Mouse (Mus musculus) ES-E14 (cell line): ENCODE data around the gene Sbno1. TPM values are rescaled to one million over a fixed set of nuclear protein-coding genes. Genes with fewer than 3 reads are reported as not detected.

ENCODE experiments used
- DNase-seq: peaks from one replicate; pipeline ENCODE4 v3.0.0-alpha.2; 2013; ENCODE audit warnings: low read depth, low spot score
- H3K27ac ChIP-seq: 2 replicates; pipeline ENCODE4 v1.5.1; 2012; ENCODE audit warnings: low read depth, mild to moderate bottlenecking, low read length, moderate library complexity, mixed read lengths; ENCODE audit not compliant: poor library complexity, insufficient read depth, severe bottlenecking
- H3K36me3 ChIP-seq: 2 replicates; pipeline ENCODE4 v1.6.1; 2012; ENCODE audit warnings: mild to moderate bottlenecking, low read length, moderate library complexity, mixed read lengths; ENCODE audit not compliant: control insufficient read depth, poor library complexity, insufficient read depth, severe bottlenecking
- H3K4me1 ChIP-seq, 2 experiments: fragments of 150-350 bp in 1 of 2; sonication (generic) in 1 of 2; 2 replicates each; pipeline ENCODE4 v1.6.1; 2012; ENCODE audit warnings: low read length in 2 of 2, mild to moderate bottlenecking in 1 of 2, mixed read lengths in 1 of 2; ENCODE audit not compliant: control insufficient read depth in 2 of 2, insufficient read depth in 2 of 2, poor library complexity in 1 of 2
- H3K4me3 ChIP-seq, 2 experiments: fragments of 150-350 bp in 1 of 2; sonication (generic) in 1 of 2; 2 replicates each; pipeline ENCODE4 v1.5.1; 2012; ENCODE audit warnings: low read length in 2 of 2, low read depth in 1 of 2, mild to moderate bottlenecking in 1 of 2, mixed read lengths in 1 of 2; ENCODE audit not compliant: insufficient read depth in 1 of 2, poor library complexity in 1 of 2, severe bottlenecking in 1 of 2
- H3K9ac ChIP-seq: 2 replicates; pipeline ENCODE4 v1.6.1; 2012; ENCODE audit warnings: low read depth, mild to moderate bottlenecking, low read length, mixed read lengths; ENCODE audit not compliant: poor library complexity, insufficient read depth, severe bottlenecking
- H3K9me3 ChIP-seq: fragments of 150-350 bp; sonication (generic); 2 replicates; pipeline ENCODE4 v1.6.1; 2012; ENCODE audit warnings: low read depth, mild to moderate bottlenecking, low read length; ENCODE audit not compliant: control insufficient read depth, insufficient read depth
- CHD2 ChIP-seq: IDR thresholded peaks from 2 replicates; pipeline ENCODE4 v1.6.1; 2014; ENCODE audit warnings: mild to moderate bottlenecking, low read depth, low read length, inconsistent platforms
- HCFC1 ChIP-seq: IDR thresholded peaks from 2 replicates; pipeline ENCODE4 v1.6.1; 2012; ENCODE audit warnings: low read length, inconsistent platforms, borderline replicate concordance; ENCODE audit not compliant: insufficient read depth
- MAFK ChIP-seq: IDR thresholded peaks from 2 replicates; pipeline ENCODE4 v1.6.1; 2014; ENCODE audit warnings: mild to moderate bottlenecking, low read depth, low read length, inconsistent platforms; ENCODE audit not compliant: insufficient read depth
- ZC3H11A ChIP-seq: IDR thresholded peaks from 2 replicates; pipeline ENCODE4 v1.6.1; 2012; ENCODE audit warnings: low read depth, mild to moderate bottlenecking, inconsistent platforms, low read length, borderline replicate concordance
- ZNF384 ChIP-seq: IDR thresholded peaks from 2 replicates; pipeline ENCODE4 v1.6.1; 2012; ENCODE audit warnings: low read depth, low read length, inconsistent platforms
- in situ Hi-C, 2 experiments: fragments of 600-800 bp; cut with MboI; formaldehyde crosslinking; loops; one replicate each; pipeline ENCODE4 v1.15.1; 2025; ENCODE audit warnings: low sequenced_read_pairs in 2 of 2, inconsistent platforms in 1 of 2; ENCODE audit not compliant: unreplicated experiment in 2 of 2
- total RNA-seq: library from RNA; depleted of rRNA; stranded (reverse); fragments of 300-350 nt; gene quantifications from 2 replicates; pipeline ENCODE4 v1.2.3, GENCODE M21; 2012

Sbno1 gene
- total RNA-seq, 1 experiment = 86.4 TPM

- Histone ChIP-seq H3K9me3 (no peaks in the 10 kb centered on the region), H3K4me3 (no peak overlapping the region), H3K4me1 (no peaks in the 10 kb centered on the region), H3K36me3 (peaks cover 28% of the 10 kb centered on the region), H3K27ac (no peak overlapping the region), H3K9ac (no peak overlapping the region)
- no peak for DNase-seq
- in situ Hi-C loops = loop anchor here (25.0 kb wide), 2 partner anchors 606 to 631 kb away; no protein-coding TSS in a partner anchor
- TF ChIP-seq ZNF384 = no peak
- no peak for TF ChIP-seq CHD2
Measured at GRCm38 (mm10) chr5:124393726-124394125, 32.1 kb downstream of the Sbno1 start.

- Histone ChIP-seq H3K9ac (no peak overlapping the region), H3K36me3 (peaks cover 29% of the 10 kb centered on the region), H3K4me3 (no peak overlapping the region), H3K4me1 (no peaks in the 10 kb centered on the region), H3K27ac (no peak overlapping the region), H3K9me3 (no peaks in the 10 kb centered on the region)
- in situ Hi-C loops = loop anchor here (25.0 kb wide), 2 partner anchors 605 to 630 kb away; no protein-coding TSS in a partner anchor
- DNase-seq = no peak
- no peak for TF ChIP-seq ZNF384
- no peak for TF ChIP-seq MAFK
- no peak for TF ChIP-seq ZC3H11A
- TF ChIP-seq HCFC1 = no peak
- no peak for TF ChIP-seq CHD2
Measured at GRCm38 (mm10) chr5:124392412-124392811, 33.4 kb downstream of the Sbno1 start.

- H3K4me1 ChIP-seq = no peaks in the 10 kb centered on the region
- no peaks in the 10 kb centered on the region for H3K9me3 ChIP-seq
- H3K27ac ChIP-seq = no peak overlapping the region
- H3K9ac ChIP-seq = no peak overlapping the region
- no peak for TF ChIP-seq ZC3H11A
- DNase-seq = no peak
- in situ Hi-C loops = loop anchor here (25.0 kb wide), 2 partner anchors 601 to 626 kb away; no protein-coding TSS in a partner anchor
- H3K36me3 ChIP-seq = peaks cover 31% of the 10 kb centered on the region
- H3K4me3 ChIP-seq = no peak overlapping the region
Measured at GRCm38 (mm10) chr5:124387932-124388331, 37.9 kb downstream of the Sbno1 start.

DNA sequence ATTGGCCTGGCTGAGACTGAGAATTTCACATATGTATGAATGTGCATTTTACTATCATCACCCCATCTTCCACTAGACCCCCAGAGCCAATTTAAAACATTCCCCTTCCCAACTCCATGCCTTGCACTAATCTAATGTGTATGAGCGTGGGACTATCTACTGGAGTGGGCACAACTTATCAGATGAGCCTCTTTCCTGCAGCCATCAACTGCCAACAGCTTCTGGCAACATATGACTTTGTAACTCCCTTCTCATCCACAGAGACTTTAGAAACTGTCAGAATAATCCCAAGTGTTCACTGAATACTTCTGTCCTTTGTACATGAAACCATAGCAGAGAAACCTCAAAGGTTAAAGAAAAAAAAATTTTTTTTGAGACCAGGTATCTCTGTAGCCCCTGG, 45.7 kb downstream of the Sbno1 start:
- no peak overlapping the region for H3K4me3 ChIP-seq
- no peak overlapping the region for H3K9ac ChIP-seq
- H3K36me3 ChIP-seq = peaks cover 53% of the 10 kb centered on the region
- no peak overlapping the region for H3K27ac ChIP-seq
- no peaks in the 10 kb centered on the region for H3K9me3 ChIP-seq
- no peak for TF ChIP-seq MAFK
- TF ChIP-seq ZNF384 = no peak
- TF ChIP-seq CHD2 = no peak
- TF ChIP-seq ZC3H11A = no peak
- TF ChIP-seq HCFC1 = no peak
- no peaks in the 10 kb centered on the region for H3K4me1 ChIP-seq
- in situ Hi-C loops = loop anchor here (25.0 kb wide), 2 partner anchors 593 to 618 kb away; no protein-coding TSS in a partner anchor
- DNase-seq = no peak

- Histone ChIP-seq H3K4me3 (no peak overlapping the region), H3K4me1 (no peaks in the 10 kb centered on the region), H3K9ac (no peak overlapping the region), H3K36me3 (peaks cover 55% of the 10 kb centered on the region), H3K27ac (no peak overlapping the region), H3K9me3 (no peaks in the 10 kb centered on the region)
- in situ Hi-C loops = loop anchor here (5.0 to 25.0 kb wide), 3 partner anchors 35 to 615 kb away; no protein-coding TSS in a partner anchor
- no peak for DNase-seq
- TF ChIP-seq CHD2 = no peak
Measured at GRCm38 (mm10) chr5:124377149-124377548, 48.7 kb downstream of the Sbno1 start.
